Mouse (Mus musculus) right cerebral cortex, postnatal 14 days (tissue): ENCODE measurements around the gene Tgm1.

Experiments used
- DNase-seq: peaks from one replicate; pipeline ENCODE4 v3.0.0; 2022

The Tgm1 gene

GRCm38 (mm10) chr14:55722438-55722945 is 8.8 kb upstream of the Tgm1 start:
- no peak for DNase-seq

GRCm38 (mm10) chr14:55721700-55722437 is 8.1 kb upstream of the Tgm1 start, which contains the start of gene Rabggta:
Gene Rabggta, minus strand, starts transcription at chr14:55722263.
- peak; percentile 95 for DNase-seq

GRCm38 (mm10) chr14:55721076-55721475 is 7.3 kb upstream of the Tgm1 start:
- no peak for DNase-seq

- no peak for DNase-seq
Measured at GRCm38 (mm10) chr14:55720666-55721065, 6.9 kb upstream of the Tgm1 start.

- DNase-seq: no peak
Measured at GRCm38 (mm10) chr14:55719737-55720136, 6.0 kb upstream of the Tgm1 start.

- no peak for DNase-seq
Measured at GRCm38 (mm10) chr14:55716884-55717283, 3.2 kb upstream of the Tgm1 start.

- DNase-seq: no peak
Measured at GRCm38 (mm10) chr14:55716271-55716670, 2.5 kb upstream of the Tgm1 start.

GRCm38 (mm10) chr14:55714893-55715292 is 1.2 kb upstream of the Tgm1 start:
- no peak for DNase-seq

- DNase-seq: no peak
Measured at GRCm38 (mm10) chr14:55713007-55713728, 558 bp downstream of the Tgm1 start.

GRCm38 (mm10) chr14:55711786-55712185 is 1.9 kb downstream of the Tgm1 start:
- no peak for DNase-seq

GRCm38 (mm10) chr14:55709509-55709908 is 4.2 kb downstream of the Tgm1 start:
- no peak for DNase-seq

- no peak for DNase-seq
Measured at GRCm38 (mm10) chr14:55707397-55707796, 6.3 kb downstream of the Tgm1 start.

GRCm38 (mm10) chr14:55706051-55706600 is 7.6 kb downstream of the Tgm1 start:
- DNase-seq: no peak

GRCm38 (mm10) chr14:55702761-55703160 is 11.0 kb downstream of the Tgm1 start:
- no peak for DNase-seq

- no peak for DNase-seq
Measured at GRCm38 (mm10) chr14:55701131-55701530, 12.6 kb downstream of the Tgm1 start.

GRCm38 (mm10) chr14:55697226-55697625 is 16.5 kb downstream of the Tgm1 start:
- no peak for DNase-seq

GRCm38 (mm10) chr14:55689433-55689832 is 24.3 kb downstream of the Tgm1 start:
- no peak for DNase-seq

- no peak for DNase-seq
Measured at GRCm38 (mm10) chr14:55682118-55682493, 31.6 kb downstream of the Tgm1 start.

- peak; percentile 95 for DNase-seq
Measured at GRCm38 (mm10) chr14:55681160-55682117, 32.3 kb downstream of the Tgm1 start, which contains the start of gene Tinf2. Gene Tinf2, minus strand, starts transcription at chr14:55681820.

GRCm38 (mm10) chr14:55677615-55678014 is 36.1 kb downstream of the Tgm1 start:
- DNase-seq: no peak

- DNase-seq: no peak
Measured at GRCm38 (mm10) chr14:55672741-55673060, 41.0 kb downstream of the Tgm1 start.
